32 mouse cellular contexts compared by ENCODE assay signal in the genomic region with DNA sequence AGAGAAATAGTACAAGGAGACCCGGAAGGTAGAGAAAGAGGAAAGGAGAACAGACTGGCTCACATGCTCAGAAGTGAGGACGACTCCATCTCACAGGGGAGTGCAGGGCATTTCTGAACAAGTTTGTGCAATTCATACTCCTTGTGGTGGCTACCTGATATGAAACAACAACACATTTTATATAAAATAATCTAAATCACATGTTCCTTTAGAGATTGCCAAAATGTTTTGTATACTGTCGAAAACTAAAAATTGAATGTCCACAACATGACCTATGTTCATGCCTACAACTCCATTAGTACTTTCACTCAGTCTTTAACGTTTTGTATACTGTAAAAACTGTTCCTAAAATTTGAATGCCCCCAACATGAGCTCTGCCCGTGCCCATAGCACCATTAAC. TPM values are rescaled to one million over a fixed set of nuclear protein-coding genes. Genes with fewer than 3 reads are reported as not detected.
"Had no signal": no experiment of that assay in that cellular context is flagged by ENCODE, and none has a peak within 500 bp of the region (broad histone marks: within the 10 kb centered on the region; RNA-seq: fewer than 3 reads in every experiment).

No protein-coding gene starts in this region.

- H3K4me1 ChIP-seq: limb, embryonic 10.5 days; limb, embryonic 12.5 days; limb, embryonic 13.5 days; limb, embryonic 15.5 days; liver, embryonic 12.5 days; liver, embryonic 13.5 days; liver, embryonic 15.5 days; lung, embryonic 15.5 days; midbrain, embryonic 10.5 days; midbrain, embryonic 12.5 days; midbrain, embryonic 13.5 days; midbrain, embryonic 15.5 days; neural tube, embryonic 12.5 days had no signal

- H3K27ac ChIP-seq: limb, embryonic 10.5 days; limb, embryonic 12.5 days; limb, embryonic 13.5 days; limb, embryonic 15.5 days; liver, embryonic 12.5 days; liver, embryonic 13.5 days; liver, embryonic 14.5 days; liver, embryonic 15.5 days; lung, embryonic 15.5 days; macrophage; midbrain, embryonic 10.5 days; midbrain, embryonic 12.5 days; midbrain, embryonic 13.5 days; midbrain, embryonic 15.5 days; neural tube, embryonic 12.5 days had no signal

- H3K36me3 ChIP-seq: limb, embryonic 10.5 days; limb, embryonic 12.5 days; limb, embryonic 13.5 days; limb, embryonic 15.5 days; liver, embryonic 12.5 days; liver, embryonic 13.5 days; liver, embryonic 15.5 days; lung, embryonic 15.5 days; midbrain, embryonic 10.5 days; midbrain, embryonic 12.5 days; midbrain, embryonic 13.5 days; midbrain, embryonic 15.5 days; neural tube, embryonic 12.5 days had no signal

- H3K9ac ChIP-seq: limb, embryonic 12.5 days; limb, embryonic 13.5 days; limb, embryonic 15.5 days; liver, embryonic 12.5 days; liver, embryonic 13.5 days; liver, embryonic 14.5 days; liver, embryonic 15.5 days; liver, postnatal 0 days; lung, embryonic 14.5 days; lung, embryonic 15.5 days; midbrain, embryonic 12.5 days; midbrain, embryonic 13.5 days; midbrain, embryonic 15.5 days; neural tube, embryonic 12.5 days had no signal

- H3K9me3 ChIP-seq: limb, embryonic 10.5 days; limb, embryonic 12.5 days; limb, embryonic 13.5 days; limb, embryonic 15.5 days; liver, embryonic 12.5 days; liver, embryonic 13.5 days; liver, embryonic 15.5 days; lung, embryonic 15.5 days; megakaryocyte, embryonic 14.5 days; midbrain, embryonic 10.5 days; midbrain, embryonic 12.5 days; midbrain, embryonic 13.5 days; midbrain, embryonic 15.5 days; neural tube, embryonic 12.5 days had no signal

- H3K4me3 ChIP-seq: limb, embryonic 10.5 days; limb, embryonic 12.5 days; limb, embryonic 13.5 days; limb, embryonic 15.5 days; liver, embryonic 12.5 days; liver, embryonic 13.5 days; liver, embryonic 15.5 days; lung, embryonic 15.5 days; megakaryocyte, embryonic 14.5 days; midbrain, embryonic 10.5 days; midbrain, embryonic 12.5 days; midbrain, embryonic 13.5 days; midbrain, embryonic 15.5 days; myocyte; neural tube, embryonic 12.5 days had no signal

- H3K27me3 ChIP-seq: liver, embryonic 13.5 days; midbrain, embryonic 15.5 days; neural tube, embryonic 12.5 days had no signal

- H3K4me2 ChIP-seq: limb, embryonic 12.5 days; limb, embryonic 13.5 days; limb, embryonic 15.5 days; liver, embryonic 11.5 days; liver, embryonic 12.5 days; liver, embryonic 13.5 days; liver, embryonic 15.5 days; lung, embryonic 14.5 days; lung, embryonic 15.5 days; midbrain, embryonic 11.5 days; midbrain, embryonic 12.5 days; midbrain, embryonic 13.5 days; midbrain, embryonic 15.5 days; neural tube, embryonic 12.5 days had no signal

- DNase-seq: left cerebral cortex, postnatal 4 days; liver; liver, embryonic 13.5 days; liver, postnatal 0 days; lung, adult 18-20 months; lung, adult 2 months; lung, embryonic 14.5 days; lung, postnatal 10 days; lung, postnatal 14 days; lung, postnatal 36 days; lung, postnatal 4 days; midbrain, embryonic 14.5 days had no signal

RNA-seq across cellular contexts. Expression of a gene that starts 7.9 kb away (rescaled TPM):
- polyA plus RNA-seq: limb, embryonic 10.5 days; limb, embryonic 11.5 days; limb, embryonic 12.5 days; liver, embryonic 12.5 days; midbrain, embryonic 10.5 days; neural tube, embryonic 11.5 days had no signal
